Mouse (Mus musculus): ENCODE data around the gene Nop10.

GRCm38 (mm10) chr2:112239212-112239934 is 22.4 kb upstream of the Nop10 start, which contains the start of gene Lpcat4:
- TF ChIP-seq CTCF (IDR thresholded peaks at IDR 0.05) (peak; percentile 94), EP300 (IDR thresholded peaks at IDR 0.05) (no peak)

Measured in lung, postnatal 0 days (tissue).